Mouse (Mus musculus) urinary bladder, postnatal 4 days (tissue): Measurements from ENCODE around the gene Hmgn3.
"Not testable (repeated sequence)": the region's sequence is repeated elsewhere in the genome, so short reads cannot be mapped to it uniquely, and the experiment has no call there.

Experiments used
- DNase-seq, 2 experiments: peaks; one replicate each; pipeline ENCODE4 v3.0.0; 2021 to 2022; ENCODE audit warnings: low spot score in 2 of 2

Hmgn3 gene

GRCm38 (mm10) chr9:83146446-83147188 lies at the start of gene Hmgn3:
TSS of gene Hmgn3 (minus strand) at chr9:83146685.
- DNase-seq = peak; percentile 86 to 91

DNA sequence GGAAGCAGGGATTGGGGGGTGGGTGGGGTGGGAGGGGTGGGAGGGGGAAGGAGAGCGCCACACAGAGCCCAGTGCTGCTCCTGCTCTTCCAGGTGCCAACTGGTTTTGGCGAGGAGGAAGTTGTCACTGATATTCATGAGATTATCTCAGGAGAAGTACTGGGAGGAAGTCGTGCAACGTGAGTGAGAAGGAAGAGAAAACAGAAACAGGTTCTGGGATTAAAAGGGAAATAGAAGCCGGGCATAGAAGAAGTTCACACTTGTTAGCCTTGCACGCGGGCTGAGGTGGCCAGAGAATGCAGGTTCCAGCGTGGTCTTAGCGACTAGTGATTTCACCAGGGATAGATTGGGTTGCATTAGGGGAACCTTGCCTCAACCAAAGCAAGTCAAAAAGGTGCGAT lies 49.3 kb upstream of the Hmgn3 start:
- no peak for DNase-seq

- DNase-seq = no peak
Measured at GRCm38 (mm10) chr9:83195007-83195406, 48.5 kb upstream of the Hmgn3 start.

DNA sequence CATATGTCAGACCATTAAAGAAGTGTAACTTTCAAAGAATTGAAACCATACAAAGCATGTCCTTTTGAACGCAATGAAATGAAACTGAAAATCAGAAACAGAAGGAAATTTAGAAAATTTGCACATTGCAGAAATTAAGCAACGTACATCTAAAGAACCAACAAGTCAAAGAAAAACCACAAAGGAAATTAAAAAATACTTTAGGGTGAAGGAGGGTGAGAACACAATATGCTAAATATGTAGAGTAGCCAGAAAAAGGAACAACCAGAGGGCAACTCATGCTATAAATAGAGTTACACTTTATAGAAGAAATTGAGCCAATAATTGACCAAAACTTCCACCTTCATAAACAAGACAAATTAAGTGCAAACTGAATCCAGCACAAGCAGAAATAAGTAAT lies 41.3 kb upstream of the Hmgn3 start:
- no peak for DNase-seq

DNA sequence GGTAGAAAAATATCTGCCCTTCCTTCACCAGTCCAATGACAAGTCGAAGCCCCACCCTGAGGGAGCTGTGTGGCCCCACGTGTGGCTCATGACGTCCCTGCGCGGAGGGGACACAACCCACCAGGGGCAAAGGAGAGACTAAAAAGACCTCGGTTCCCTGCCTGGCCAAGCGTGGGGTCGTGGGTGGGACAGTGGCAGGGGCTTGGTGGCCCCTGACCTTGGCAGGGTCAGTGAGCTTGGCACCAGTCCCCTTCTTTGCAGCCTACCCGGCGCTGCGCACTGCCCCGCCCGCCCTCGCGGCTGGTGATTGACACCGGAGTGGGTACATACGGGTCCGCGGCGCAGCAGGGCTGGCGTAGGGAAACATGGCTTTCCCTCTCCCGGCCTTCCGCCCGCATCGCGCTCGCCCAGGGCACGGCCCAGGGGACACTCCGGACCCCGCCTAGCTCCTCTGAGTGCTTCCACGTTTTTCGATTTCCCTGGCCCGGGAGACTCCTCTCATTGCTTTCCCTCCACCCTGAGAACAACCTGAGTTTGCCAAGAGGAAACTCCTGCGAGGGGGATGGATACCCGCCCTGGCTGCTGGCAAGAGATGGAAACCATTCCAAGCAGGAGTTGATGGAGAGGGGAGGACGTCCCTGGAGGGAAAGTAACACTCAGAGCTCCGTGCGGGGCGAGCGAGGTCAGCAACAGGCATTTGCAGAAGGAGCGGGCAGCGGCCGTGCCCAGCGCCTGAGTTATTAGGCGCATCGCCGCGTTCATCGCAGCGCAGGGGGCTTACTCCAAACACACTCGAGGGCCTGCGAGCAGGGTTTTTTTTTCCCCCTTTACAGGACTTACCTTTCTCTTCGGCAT lies 667 bp downstream of the Hmgn3 start:
- peak; percentile 44 to 68 for DNase-seq

DNA sequence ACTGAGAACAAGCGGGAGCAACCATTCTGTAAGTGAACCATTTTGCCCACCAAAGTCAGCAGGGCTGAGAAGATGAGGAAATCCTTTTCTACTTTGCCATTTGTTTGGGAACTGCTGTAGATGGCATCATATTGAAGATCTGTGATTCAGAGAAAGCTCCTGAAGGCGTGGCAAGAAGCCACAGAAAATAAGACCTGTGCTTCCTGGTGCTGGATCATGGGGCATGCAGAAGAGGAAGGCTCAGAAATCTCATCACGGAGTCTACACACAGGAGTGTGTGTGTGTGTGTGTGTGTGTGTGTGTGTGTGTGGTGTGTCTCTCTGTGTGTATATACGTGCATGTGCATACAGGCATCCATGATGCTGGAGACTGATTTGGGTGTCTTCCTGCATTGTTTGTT lies 16.7 kb downstream of the Hmgn3 start:
- no peak for DNase-seq

DNA sequence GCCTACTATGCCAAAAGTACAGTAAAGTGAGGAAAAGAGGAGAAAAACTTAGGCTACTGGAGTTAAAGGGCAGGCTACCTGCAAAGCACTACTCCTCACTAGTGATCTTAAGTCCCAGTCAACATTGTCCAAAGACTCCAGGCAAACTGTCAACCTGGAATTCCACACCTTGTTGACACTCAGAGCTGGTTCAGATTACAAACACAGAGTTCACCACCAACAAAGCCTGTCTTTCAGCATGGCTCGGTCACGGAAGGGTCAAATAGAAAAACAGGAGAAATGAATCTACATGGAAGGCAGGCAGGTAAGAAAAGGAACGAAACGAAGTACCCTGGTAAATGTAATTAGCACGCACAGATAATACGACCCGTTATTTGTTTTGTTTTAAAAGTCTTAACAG lies 18.6 kb downstream of the Hmgn3 start:
- DNase-seq = no peak

- not testable (repeated sequence) for DNase-seq
Measured at GRCm38 (mm10) chr9:83126482-83126881, 20.0 kb downstream of the Hmgn3 start.

GRCm38 (mm10) chr9:83119211-83119610 lies 27.3 kb downstream of the Hmgn3 start:
- no peak for DNase-seq

DNA sequence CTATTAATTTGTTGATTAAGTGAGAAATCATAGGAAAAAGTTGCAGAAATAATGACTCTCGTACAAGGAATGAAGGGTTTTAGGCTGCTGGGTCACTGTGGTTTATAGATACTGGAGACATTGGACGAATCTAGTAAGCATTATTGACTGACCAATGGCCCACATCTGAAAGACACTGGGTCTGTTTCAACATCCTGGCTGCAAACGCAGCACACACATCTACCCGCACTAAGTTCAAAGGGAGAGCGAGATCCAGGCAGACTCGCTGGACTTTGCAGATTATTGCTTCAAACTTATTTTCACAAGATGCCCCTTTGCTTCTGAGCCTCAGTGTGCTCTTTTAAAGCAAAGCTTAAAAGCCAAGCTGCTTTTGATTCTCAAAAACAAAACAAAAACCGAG lies 29.0 kb downstream of the Hmgn3 start:
- DNase-seq = no peak

- DNase-seq = no peak
Measured at GRCm38 (mm10) chr9:83116774-83117474, 29.6 kb downstream of the Hmgn3 start.

GRCm38 (mm10) chr9:83115676-83116075 lies 30.8 kb downstream of the Hmgn3 start:
- DNase-seq = no peak

DNA sequence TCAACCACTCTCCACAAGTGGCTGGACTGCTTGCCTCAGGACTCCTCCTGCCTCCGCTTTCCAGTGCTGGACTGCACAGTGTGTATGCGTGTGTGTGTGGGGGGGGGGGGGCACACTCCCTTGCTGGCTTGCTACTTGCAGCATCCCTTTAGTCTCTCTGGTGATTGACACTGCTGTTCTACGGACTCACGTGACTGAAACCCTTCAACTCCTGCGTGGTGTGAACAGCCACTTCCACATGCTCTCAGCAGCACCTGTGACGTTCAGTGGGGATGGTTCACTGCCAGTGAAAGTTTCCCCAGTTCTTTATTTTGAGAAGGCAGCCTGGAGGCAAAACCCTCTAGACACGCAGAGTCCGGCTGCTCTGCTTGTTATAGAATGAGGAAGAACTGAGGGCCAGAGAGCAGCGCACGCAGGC lies 32.7 kb downstream of the Hmgn3 start:
- no peak for DNase-seq

DNA sequence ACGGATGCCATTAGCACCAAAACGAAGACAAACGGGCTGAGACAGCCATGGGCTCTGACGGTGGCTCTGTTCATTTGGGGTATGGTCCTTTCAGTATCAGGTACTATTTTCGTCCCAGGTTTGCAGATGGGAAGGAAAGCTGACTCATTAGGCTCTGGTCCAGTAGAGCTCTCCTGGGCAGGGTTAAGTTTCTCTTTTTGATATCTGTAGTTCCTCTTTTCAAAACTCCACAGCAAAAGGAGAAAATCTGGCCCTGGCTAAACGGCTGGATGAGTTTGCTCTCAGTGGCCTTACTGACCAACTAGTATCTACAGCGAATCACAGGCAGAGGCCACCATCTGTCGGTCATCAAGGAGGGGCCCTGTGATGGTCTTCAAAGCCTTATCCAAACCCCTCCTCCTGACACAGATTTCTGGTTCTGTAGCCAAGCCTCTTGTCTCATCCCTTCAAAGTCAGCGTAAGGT lies 34.1 kb downstream of the Hmgn3 start:
- DNase-seq = no peak

- no peak for DNase-seq
Measured at GRCm38 (mm10) chr9:83111789-83112188, 34.7 kb downstream of the Hmgn3 start.

DNA sequence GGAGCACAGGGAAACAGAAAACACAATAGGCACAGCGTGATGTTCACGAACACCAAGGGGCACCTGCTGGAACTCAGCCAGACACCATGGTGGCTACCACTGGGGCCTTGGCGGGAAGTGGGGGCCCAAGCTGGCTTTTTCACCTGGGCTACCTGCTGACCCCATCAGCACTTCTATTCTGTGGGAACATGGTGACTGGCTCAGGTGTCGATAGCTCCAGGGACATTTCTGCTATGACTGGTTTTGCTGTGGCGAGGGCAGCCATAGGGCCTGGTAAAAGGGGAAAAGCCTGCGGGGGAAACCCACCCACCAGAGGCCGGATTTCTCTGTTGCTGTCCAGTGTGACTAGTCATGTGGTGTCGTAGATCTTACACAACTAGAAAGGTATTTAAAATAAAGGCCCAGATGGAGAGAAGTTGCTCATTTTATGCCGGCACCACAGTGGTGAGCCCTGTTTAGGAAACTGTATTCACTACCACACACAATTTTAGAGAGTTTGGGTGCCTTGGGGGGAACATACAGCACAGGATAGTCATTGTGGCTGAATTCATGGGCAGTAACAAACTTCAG lies 35.3 kb downstream of the Hmgn3 start:
- no peak for DNase-seq

DNA sequence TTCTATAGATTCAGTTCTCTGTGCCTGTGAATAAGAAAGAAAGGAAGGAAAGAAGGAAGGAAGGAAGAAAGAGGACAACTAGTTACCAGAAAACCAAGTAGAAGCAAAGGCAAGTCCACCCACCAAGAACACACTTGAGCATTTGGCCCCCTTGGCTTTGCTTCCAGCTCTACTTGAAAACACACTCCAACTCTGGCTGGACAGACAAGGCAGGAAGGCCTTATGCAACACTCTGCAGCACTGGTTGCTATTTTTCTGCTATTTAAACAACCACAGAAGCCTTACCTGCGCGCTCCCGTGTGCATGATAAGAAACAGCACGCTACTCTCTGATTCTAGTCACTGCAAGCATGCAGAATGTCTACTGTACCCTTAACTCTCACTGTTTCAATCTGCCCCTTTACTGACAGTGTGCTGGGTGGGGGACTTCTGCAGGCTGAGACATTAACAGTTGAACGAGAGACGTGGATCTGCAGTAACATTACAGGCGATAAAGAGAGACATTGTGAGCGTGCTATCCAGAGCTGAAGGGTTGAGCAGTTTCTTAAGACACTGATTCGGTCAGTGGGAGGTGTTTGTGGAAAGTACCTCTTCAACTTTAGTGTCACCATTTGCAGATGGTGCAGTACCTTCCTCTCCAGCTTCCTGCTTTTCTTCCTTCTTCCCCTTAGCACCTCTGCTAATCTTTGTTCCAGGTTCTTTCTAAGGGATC lies 35.9 kb downstream of the Hmgn3 start:
- DNase-seq = no peak

GRCm38 (mm10) chr9:83109705-83110104 lies 36.8 kb downstream of the Hmgn3 start:
- DNase-seq = no peak

GRCm38 (mm10) chr9:83108821-83109220 lies 37.7 kb downstream of the Hmgn3 start:
- no peak for DNase-seq

DNA sequence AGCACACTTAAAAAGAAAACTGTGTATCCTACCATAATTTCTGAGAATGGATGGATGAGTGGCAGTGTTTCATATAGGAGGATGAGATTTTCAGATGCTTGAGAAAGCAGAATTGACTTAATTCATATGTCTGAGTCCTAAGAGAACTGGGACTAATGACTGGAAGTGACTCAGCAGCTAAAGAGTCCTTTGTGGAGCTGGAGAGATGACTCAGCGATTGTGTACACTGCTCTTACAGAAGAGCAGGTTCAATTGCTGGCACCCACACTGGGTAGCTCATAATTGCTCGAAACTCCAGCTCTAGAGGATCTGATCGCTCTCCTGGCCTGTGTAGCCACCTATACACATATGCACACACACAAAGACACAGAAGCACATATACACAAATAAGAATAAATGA lies 42.7 kb downstream of the Hmgn3 start:
- no peak for DNase-seq

GRCm38 (mm10) chr9:83101691-83102090 lies 44.8 kb downstream of the Hmgn3 start:
- DNase-seq = no peak
